Mouse (Mus musculus): ENCODE measurements at regions not wholly inside any gene's neighbourhood (a gene's known extent, or its start where the extent isn't known, plus 50 kb on each side); places are given as distances from the start of the nearest gene placed in this dataset.

DNA sequence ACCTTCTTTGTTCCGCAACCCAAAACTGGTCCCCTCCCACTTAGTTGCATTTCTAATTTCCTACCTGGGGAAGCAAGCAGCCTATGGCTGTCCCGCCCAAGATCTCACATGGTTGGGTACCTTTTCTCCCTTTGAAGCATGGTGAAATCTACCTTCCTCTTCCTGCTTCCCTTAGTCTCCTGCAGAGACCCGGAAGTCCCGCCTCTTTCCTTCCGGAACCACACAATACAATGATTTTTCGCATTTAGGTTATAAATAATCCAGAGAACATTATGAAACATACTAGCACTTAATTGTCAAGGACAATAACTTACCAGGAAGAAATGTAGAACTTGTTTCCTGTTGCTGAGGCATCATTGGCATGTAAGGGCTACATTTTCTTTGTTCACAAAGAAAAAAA, 58.8 kb downstream of the 1700009N14Rik start:
- in situ Hi-C loops (cut with MboI, MseI) = no loop called here

DNA sequence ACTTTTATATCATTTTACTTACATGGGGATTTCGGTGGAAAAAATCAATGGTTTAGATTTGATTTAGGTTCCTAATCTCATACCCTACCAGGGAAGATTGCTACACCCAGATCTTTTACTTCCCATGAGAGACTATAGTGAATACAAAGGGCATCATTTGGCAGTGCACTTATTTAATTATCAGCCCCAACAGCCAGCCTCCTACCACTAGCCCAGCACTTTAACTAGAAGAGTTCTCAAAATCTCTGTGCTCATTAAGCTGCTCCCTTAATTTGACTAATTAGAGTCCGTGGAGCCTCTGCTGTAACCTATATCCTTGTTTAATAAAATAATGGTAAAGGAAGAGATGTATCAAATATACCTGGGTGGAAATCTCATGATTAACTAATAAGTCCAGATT, 77.4 kb downstream of the 1700009N14Rik start:
- in situ Hi-C loops (cut with MboI, MseI) = no loop called here

DNA sequence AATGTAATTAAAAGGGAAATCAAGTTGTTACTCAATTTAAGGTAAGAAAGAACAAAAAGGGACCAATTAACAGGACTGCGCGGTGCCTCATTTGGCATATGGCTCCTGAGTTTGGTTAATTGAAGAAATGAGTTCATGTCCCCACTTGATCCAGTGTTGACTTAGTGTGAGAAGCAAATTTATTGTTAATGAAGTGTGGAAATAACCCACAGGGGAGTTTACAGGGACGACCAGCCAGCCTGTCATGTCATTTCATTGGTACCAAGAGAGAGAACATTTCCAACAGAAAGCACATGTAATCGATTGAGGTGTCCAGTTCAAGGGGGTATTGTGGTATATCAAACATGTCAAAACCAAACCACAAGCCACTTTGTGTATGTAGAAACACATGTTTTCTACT, 78.6 kb downstream of the 1700009N14Rik start:
- in situ Hi-C loops (cut with MboI, MseI) = no loop called here

DNA sequence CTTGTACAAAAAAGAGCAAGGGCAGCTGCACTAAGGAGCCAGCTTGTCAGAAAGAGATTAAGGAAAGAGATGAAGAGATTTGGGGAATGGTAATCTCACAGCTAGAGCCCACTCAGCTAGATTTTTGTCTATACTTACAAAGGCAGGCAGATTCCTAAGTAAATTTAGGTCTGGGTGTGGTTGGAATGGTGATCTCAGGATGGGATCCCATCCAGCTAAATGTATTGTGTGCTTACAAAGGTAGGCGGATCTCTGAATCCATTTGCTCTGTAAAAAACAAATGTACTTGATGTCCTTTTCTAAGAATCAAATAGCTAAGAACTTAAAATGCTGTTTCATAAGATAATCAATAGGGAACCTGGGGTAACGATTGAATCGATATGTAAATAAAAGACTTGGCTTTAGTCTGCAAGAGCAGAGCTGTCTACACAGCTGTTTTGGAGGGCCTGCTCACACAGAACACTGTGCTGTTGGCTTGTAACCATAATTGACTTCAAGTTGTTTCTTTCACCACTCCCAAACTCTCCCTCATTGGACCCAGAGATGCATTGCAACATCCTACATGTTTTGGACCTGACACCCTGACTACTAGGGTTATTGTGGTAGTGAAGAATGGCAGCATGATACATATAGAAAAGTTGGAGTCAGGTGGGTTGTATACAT, 106.1 kb downstream of the 1700009N14Rik start:
- in situ Hi-C loops (cut with MboI, MseI) = no loop called here

DNA sequence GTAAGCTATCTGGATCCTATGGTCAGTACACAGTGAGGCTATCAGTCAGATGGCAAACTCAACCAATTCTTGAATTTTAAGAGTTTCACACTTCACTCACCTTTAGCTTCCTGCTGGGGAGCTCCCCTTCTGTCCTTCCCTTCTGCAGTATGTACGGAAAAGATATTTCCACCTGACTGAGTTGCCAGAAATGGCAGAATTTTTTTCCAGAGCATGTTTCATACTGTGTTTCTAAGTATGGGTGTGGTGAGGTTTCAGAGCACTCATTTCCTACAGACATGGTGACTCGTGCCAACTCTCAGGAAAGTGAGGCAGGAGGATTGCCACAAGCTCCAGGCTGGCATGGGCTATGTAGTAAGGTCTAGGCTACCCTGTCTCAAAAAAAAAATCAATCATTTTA, 147.3 kb downstream of the 1700009N14Rik start:
- in situ Hi-C loops (cut with MboI, MseI) = no loop called here

DNA sequence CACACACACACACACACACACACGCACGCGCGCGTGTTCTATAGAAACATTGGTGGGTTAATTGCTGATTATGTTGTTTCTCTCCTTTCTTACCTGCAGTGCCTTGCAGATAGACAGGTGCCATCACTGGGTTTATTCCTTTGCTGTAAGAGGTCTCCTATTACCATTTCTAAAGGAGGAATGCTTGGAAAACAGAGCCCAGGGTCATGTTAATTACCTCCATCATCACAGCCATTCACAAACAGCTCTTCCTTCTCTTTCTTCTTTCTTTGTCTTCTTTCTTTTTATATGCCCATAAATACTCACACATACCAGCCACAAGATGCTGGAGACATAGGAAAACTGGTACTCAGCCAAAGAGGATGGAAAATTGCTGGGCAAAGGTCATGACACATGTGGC, 155.0 kb downstream of the 1700009N14Rik start:
- in situ Hi-C loops (cut with MboI, MseI) = no loop called here

DNA sequence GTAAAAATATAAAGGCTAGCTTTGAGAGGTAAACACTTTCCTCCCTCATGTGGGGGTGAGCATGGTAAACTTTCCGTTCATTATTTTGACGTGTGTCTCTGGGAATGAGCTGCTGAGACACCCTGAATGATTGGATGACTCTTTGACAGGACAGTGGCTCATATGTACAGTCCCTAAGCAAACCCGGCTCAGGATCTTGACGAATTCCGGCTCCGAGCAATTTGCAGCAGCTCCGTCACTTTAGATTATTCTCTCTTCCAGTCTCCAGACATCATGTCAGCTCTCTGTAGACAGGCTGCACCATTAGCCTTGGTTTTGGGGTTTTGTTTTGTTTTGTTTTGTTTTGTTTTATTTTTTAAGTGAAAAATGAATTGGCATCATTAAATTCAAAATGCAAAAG, 194.0 kb downstream of the 1700009N14Rik start:
- in situ Hi-C loops (cut with MboI, MseI) = loop anchor here in 1 of 2 experiments (25.0 kb wide), 1 partner anchor 1668 kb away; the partner anchor contains the start of gene Dcaf12

DNA sequence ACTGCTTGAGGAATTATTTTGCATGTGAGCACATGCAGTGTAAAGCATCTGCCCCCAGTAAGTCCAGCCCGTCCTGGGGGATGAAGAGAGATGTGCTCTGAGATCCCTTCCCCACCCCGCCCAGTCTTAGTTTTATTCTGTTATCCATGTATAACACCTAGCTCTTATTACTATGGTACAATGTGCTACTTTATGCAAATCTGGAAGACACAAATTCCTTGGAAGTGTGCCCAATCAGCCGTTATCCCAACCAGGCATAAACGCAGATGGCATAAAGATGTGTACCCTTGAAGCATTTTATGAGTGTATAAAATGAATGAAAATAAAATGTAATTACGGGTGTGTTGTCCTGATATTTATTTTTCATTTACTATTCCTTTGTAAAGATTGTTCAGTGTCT, 194.8 kb downstream of the 1700009N14Rik start:
- in situ Hi-C loops (cut with MboI, MseI) = loop anchor here in 1 of 2 experiments (25.0 kb wide), 1 partner anchor 1667 kb away; the partner anchor contains the start of gene Dcaf12

DNA sequence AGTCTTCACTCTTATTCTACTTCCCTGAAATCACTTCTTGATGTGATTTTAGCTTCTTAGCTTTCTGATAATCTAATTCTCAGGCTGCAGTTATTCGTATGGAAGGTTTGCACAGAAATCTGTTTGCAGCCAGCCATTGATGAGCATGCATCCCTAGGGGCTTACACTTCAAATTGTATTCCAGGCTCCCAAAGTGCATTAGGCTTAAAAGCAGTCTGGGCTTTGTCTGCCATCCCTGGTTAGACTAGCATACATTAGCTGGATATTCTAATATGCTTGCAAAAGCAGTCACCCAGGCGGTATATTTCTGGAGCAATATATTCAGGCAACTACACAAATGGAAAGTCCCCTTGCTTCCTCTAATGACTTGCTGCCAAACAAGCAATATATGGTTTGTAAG, 210.4 kb downstream of the 1700009N14Rik start:
- in situ Hi-C loops (cut with MboI, MseI) = no loop called here

DNA sequence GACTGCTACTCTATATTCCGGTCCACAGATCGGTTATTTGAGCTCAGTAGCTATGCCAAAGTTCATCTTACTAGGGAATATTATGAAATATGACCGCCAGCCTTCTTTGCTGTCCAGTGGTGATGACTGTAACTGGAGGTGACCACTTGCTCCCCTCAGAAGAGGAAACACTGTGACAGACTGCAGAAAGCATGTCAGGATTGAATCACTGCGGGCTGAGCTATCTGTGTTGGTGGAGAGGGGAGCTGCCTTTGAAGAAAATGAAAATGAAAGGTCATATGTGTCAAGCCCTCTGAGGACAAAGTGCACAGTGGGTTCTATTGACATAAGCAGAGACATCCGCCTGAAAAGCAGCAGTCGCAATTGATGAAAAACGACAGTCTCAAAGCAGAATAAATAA, 222.5 kb downstream of the 1700009N14Rik start:
- in situ Hi-C loops (cut with MboI, MseI) = no loop called here

DNA sequence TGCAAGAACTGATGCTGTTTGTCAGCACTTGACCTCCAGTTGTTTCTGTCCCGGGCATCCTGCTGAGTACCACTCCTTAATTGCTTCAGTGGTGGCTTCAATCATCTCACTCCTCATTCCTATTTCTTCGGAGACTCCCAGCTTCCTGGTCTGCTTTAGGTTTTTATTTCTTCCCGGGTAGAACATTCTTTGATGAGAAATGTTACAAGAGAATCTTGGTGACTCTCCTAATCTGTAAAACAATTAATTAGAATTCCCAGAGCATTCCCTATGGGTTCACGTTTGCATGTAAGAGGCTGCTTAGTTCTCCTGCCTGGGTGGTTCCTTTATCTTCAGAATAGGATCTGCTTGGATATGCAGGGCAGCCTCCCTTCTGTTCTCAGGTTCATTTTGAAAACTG, 245.1 kb downstream of the 1700009N14Rik start:
- in situ Hi-C loops (cut with MboI, MseI) = no loop called here

DNA sequence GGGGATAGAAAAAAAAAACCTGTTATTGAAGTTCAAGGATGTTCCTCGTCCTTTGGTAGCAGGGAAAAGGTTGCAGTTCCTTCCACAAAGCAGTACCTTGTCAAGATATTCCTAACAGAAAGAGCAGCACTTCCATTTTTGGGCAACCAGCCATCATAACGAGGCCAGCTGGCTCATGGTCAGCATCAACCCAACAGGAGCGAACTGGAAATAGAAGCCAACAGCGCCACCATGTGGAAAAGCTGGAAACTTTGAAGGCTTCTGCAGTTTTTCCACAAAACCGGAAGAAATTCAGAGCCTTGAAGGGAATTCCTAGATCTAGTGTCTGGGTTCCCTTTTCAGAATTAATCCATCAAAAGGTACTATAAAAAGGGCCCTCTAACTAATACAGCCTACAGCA, 247.5 kb downstream of the 1700009N14Rik start:
- in situ Hi-C loops (cut with MboI, MseI) = no loop called here

DNA sequence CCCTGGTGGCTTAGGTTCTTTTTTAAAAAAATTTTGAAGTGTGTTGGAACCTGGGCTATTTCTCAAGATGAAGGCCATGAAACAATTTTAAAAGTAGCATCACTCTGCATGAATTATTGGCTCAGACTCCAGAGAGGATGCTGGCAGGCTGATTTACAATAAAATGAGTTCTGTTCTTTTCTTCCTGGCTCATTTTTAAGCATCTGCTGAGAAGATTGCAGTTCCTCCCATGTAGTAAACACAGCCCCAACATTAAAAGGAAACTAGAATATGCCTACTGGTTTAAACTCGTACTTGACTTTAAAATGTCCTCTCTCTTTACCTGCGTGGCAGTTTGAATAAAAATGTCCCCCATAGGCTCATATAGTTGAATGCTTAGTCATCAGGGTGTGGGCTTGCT, 249.3 kb downstream of the 1700009N14Rik start:
- in situ Hi-C loops (cut with MboI, MseI) = no loop called here

DNA sequence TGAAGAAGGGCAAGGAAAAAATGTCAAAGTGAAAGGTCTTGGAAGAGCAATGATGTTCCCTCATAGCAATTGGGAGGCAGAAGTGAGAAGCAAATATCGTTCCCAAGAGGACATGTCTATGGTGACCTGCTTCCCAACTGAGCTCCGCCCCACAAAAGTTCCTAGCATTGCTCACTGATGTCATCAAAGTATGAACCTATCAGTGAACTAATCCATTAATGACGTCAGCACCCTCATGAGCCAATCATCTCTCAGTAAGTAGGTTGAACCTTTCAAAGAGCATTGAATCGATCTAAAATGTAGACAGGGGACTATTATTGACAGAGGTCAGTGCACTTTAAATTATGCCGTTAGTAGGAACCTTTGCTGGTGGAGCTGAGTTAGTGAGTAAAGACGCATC, 267.4 kb downstream of the 1700009N14Rik start:
- in situ Hi-C loops (cut with MboI, MseI) = loop anchor here in 1 of 2 experiments (5.0 kb wide), 1 partner anchor 95 kb away; no protein-coding TSS in a partner anchor

DNA sequence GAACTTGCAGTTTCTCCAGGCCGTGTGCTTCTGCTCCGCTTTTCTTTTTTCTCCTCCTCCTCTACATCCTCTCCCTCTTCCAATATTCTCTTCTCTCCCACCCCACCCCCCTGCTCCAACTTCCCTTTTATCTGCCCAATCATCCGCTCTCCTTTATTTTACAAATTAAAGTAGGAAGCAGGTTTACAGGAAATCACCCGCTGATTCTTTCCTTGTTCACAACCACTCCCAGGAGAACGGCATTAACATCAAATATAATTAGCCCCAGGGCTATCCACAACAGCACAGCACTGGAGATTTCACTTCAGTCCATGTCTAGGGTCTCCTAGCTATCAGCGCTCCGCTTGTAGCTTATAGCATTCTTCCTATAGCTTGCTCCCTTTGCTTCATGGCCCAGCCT, 268.6 kb downstream of the 1700009N14Rik start:
- in situ Hi-C loops (cut with MboI, MseI) = loop anchor here in 1 of 2 experiments (5.0 kb wide), 1 partner anchor 94 kb away; no protein-coding TSS in a partner anchor

DNA sequence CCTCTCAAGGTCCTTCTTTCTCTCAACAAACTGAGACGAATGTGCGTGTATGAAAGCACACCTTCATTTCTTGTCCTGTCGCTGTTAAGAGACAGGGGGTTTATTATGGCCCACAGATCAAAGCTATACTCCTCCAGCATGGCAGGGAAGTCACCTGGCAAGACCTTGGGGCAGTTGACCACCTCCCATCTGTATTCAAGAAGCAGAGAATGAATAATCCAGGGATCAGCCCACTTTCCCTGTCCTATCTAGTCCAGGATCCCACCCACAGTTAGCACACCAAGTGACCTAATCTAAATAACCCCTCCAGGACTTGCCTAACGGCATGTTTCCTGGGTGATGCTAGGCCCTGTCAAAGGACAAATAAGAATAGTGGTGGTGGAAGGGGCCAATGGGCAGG, 269.9 kb downstream of the 1700009N14Rik start:
- in situ Hi-C loops (cut with MboI, MseI) = loop anchor here in 1 of 2 experiments (5.0 kb wide), 1 partner anchor 92 kb away; no protein-coding TSS in a partner anchor

DNA sequence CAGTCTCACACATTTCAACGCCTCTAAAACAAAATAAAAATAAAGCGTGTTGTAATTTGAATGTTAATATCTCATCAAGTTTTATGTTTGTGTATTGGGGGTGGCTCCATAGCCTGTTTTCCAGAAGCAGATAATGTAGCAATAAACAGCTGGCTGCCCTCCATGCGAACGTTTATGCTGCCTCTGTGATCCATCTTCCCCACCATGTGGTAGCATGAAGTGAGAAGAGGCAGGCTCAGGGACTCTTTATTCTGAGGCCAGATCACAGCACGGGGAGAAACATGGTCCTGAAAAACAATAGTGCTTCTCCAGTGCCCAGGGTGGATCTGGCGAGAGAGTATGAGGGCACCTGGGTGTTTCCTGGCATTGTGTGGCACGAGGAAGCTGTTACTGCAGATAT, 271.4 kb downstream of the 1700009N14Rik start:
- in situ Hi-C loops (cut with MboI, MseI) = no loop called here

DNA sequence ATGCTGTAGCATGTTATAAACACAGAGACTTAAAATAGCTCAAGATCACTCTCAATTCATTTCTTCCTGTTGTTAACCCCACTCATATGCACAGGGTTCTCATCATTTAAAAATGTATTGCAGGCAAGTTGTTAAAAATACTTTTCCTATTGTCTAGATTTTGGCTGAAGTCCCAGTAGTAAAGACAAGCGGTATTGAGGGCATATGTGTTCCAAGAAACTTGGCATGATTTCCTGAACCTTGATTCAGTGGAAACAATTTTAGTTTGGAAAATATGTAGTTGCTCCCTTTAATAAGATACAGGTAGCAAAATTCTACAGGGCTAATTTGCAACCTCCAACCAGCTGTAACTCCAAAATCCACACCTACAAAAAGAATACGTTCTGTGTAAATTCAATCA, 315.5 kb downstream of the 1700009N14Rik start:
- in situ Hi-C loops (cut with MboI, MseI) = no loop called here

DNA sequence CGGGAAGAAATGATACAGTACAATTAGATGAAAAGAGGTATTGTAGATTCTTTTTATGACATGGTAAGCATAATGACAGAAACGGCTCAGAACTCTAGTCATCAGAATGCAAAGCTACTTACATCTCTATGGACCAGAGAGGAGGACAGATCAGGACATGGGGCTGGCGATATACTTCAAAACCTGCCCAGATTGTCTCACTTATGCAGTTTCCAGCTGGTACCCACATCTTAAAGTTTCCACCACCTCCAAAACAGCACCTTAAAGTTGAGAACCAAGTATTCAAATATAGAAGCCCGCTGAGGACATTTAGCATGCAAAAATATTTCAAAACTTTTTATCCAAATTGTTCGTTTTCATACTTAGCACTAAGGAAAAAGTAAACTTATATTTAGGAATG, 341.0 kb downstream of the 1700009N14Rik start:
- in situ Hi-C loops (cut with MboI, MseI) = no loop called here

DNA sequence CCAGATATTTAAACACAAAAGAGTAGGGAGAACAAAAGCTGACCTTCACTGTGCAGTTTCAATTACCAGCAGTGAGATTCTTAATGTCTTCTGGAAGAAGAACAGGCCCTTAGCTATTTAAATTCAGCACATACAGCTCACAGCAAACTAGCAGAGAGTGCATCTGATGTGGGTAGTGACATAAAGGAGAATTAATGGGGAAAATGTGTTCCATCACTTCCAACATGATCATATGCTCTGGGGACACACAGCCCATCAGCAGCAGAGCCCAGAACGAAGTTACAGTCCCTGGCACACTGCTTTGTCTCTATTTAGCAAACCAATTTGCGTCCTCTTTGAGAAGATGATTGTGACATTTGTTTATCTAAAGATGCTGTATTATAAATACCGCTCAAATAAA, 332.9 kb upstream of the Aco1 start:
- in situ Hi-C loops (cut with MboI, MseI) = loop anchor here in 1 of 2 experiments (5.0 kb wide), 1 partner anchor 93 kb away; no protein-coding TSS in a partner anchor

DNA sequence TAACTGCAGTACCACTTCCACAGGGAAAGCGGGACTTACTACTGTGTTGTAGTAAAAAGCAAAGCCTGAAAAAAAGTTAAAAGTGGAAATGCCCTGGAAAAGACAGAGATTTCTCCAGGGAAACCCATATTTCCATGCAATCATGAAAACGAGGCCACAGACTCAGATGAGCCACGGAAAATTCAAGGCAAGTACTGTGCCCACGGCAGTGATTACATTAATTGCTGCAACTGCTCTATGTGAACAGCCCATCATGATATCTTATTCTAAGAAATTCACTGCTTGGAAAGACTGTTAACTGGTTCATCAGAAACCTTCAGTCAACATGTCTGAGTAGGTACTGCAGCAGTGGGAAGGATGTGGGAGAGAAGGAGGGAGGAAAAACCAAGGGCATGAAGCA, 330.1 kb upstream of the Aco1 start:
- in situ Hi-C loops (cut with MboI, MseI) = loop anchor here in 1 of 2 experiments (5.0 kb wide), 1 partner anchor 95 kb away; no protein-coding TSS in a partner anchor

DNA sequence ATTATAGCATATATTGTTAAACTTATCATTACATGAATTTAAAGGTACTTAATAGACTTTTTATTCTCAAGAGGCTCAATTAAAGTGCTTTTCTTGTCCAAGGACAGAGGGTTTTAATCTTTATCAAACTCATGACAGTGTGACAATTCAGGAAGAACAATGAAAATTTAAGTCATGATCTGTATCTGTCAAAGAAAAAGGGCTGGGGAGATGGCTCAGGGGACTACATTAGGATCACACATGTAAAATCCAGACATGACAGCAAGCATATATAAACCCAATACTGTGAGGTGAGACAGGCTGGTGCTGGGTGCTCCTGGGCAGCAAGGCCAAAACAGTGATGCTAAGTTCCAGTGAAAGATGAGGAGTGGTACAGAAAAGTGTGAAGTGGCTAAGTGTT, 327.3 kb upstream of the Aco1 start:
- in situ Hi-C loops (cut with MboI, MseI) = no loop called here

DNA sequence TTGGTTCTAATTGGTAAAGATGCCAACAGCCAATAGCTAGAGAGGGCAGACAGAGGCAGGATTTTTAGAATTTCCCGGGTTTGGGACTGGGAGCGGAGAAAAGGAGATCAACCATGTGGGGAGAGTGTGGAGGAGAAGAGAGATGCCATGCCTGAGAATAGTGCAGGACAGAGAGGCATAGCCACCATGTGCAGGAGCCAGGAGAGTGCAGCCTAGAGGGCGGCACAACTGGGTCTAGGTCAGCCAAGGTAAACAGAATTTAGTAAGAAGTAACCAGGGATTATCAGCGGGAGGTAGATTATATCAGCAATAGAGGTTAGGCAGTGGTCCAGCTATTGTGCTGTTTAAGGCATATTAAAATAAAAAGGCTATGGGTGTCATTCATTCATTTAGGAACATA, 325.2 kb upstream of the Aco1 start:
- in situ Hi-C loops (cut with MboI, MseI) = no loop called here
